Mouse (Mus musculus): ENCODE data around the gene Mrpl9.

DNA sequence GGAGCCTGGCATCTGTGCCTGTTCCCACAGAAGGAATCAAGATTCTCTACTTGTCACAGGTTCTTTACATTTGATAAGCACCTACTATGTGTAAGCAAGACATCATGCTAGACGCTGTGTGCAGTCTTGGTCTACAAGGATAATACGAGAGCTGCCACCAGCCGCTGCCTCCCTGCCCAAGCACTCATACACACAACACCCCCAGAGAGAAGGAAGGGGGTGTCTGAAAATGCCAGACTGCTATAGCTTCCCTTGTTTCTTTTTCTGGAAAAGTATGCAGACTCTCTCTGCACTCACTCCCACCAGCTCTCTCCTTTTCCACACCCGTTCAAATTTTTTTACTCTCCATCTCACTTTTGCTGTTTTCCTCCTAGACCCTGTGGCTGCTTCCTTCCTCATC, 34.3 kb downstream of the Mrpl9 start:
- TF ChIP-seq GATA1 (IDR thresholded peaks at IDR 0.05; ENCODE audit: low read length) = no peak
- no peak for TF ChIP-seq TAL1 (IDR thresholded peaks at IDR 0.05; ENCODE audit: low read length)

Measured in erythroblast, embryonic 14.5 days (primary cell).